Mouse (Mus musculus): ENCODE results near the gene Gm47985.
"Not testable (repeated sequence)": the region's sequence is repeated elsewhere in the genome, so short reads cannot be mapped to it uniquely, and the experiment has no call there.

The Gm47985 gene

DNA sequence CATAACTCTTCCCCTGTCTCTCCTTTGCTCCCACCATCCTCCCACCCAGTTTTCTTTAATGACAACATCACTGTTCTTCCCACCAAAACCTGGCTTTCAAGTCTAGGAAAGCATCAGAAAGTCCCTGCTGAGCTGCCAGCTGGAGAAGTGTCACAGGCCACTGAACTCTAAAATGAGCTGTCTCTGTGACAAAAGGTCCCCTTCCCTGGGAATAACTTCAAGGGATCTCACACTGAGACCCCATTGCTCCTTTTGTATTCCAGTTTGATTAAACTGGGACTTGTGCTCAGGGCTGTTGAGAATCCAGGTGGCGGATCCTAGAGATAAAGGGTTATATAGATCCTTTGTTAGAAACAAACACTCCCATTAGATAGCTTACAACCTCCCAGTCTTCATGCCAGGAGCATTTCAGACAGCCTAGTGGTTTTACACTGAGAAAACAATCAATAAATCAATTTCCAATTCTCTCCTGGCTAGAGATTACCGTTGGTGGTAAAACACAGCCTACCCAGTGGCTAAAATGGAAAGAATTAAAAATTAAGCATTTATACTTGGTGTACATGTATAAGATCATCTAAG lies 3.7 kb upstream of the Gm47985 start:
- DNase-seq: no peak

DNA sequence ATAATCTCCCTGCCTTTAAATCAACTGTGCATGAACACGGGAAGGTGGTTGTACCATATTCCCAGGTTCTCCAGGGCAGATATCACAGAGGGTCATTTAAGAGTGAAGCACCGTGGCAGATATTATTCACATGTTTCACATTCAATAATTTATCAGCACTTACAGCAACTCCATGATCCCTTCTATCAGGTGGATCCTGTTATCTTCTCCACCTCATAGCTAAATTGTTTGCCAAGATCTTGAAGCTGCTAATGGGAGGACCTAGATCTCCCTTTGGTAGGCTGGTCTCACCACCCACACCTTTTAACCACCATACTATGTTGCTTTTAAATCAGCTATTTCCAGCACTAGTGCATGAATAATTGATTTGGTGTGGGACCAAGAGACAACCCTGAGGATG lies 2.2 kb upstream of the Gm47985 start:
- no peak for DNase-seq

DNA sequence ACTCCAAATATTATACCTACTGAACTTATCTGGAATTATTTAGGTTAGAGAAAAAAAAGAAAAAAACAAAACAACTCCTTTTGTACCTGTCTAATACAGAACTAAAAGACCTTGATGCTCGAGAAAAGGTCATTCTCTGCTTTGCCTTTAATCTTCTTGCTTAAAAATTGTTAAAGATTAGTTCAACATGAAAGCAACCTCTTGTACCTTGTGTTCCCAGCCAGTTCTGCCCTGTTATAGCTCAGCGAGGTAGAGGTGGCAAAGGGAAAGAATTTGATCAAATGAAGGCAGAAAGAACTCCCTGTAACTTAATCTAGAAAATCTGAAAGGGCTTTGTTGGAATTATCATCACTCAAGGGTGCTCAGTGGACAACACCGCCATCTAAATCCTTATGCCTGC lies 3.8 kb downstream of the Gm47985 start:
- DNase-seq: not testable (repeated sequence)

DNA sequence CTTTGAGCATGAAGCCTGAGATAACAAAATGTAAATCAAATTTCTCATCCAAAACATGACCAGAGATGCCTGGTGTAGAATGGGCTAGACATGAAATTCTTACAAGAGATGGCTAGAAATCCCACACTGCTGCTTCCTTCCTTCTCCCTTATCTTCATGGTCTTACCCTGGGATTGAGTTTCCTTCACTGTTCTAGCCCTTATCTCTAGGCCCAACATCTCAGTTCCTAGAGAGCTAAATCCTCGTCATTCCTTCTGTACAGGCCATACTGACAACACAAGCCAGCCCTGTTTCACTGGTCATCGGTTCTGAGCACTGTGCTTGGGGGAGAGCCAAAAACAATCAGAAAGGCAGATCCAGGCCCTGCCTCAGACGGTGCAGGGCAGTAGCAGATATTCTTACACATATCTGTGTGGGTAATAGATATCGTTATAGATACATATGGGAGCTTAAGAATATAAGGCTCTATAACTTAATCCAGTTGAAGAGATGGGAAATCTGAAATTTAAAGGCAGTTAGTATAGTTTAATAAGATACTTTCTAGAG lies 4.6 kb downstream of the Gm47985 start:
- not testable (repeated sequence) for DNase-seq

DNA sequence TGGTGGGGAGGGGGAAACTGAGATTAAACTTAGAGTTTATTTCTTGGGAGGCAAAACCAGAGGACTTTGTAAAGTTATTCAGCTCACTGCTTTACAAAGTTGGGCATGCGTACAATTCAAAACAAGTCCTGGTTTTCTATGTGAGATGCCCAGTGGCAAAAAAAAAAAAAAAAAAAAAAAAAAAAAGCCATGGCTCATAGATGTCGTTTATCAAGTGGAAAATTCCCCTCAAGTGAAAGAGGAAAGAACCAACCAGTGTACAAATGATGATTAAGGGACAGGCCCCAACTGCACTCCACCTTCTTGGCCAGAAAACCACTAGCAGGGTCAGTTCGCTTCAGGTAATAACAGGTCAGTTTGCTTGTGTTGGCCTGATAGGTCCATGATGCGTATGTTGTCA lies 6.1 kb downstream of the Gm47985 start:
- no peak for DNase-seq

DNA sequence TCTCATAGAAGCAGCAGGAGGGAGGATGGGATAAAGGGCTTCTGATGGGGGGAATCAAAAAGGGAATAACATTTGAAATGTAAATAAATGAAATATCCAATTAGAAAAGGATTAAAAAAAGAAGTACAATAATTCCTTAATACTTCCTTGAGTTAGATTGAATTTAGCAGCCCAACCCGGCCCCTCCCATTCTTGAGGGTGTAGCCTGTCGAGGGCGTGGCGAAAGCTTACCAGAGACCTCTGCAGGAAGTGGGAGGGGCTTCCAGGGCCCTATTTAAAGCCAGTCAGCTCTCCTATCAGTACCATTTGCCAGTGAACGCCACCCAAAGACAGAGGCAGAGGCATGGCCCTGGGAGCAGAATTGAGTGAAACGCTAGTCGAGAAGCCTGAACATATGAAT lies 9.7 kb downstream of the Gm47985 start, which contains the start of gene Gm8947:
TSS of gene Gm8947 (plus strand) at position 302 of the 400 bp plus-strand sequence.
- DNase-seq: not testable (repeated sequence)

DNA sequence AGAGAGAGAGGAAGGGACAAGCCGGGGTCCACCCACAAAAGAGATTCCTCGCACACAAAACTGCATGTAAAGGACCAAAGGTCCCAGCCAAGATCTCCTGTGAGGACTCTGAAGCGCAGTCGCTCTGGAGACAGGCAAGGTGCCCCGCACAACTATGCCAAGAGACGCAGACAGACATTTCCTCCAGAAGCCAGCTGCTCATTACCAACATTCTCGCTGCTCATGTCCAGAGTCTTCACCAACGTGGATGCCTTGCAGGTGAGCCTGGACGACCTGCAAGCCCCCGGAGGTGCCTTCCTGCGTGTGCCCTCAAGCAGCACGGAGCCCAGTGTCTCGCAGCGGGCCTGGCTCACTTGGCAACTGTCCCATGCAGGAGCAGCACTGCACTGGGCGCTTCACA lies 10.4 kb downstream of the Gm47985 start:
- not testable (repeated sequence) for DNase-seq

DNA sequence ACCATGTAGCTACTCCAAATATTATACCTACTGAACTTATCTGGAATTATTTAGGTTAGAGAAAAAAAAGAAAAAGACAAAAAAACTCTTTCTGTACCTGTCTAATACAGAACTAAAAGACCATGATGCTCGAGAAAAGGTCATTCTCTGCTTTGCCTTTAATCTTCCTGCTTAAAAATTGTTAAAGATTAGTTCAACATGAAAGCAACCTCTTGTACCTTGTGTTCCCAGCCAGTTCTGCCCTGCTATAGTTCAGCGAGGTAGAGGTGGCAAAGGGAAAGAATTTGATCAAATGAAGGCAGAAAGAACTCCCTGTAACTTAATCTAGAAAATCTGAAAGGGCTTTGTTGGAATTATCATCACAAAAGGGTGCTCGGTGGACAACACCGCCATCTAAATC lies 13.6 kb downstream of the Gm47985 start:
- not testable (repeated sequence) for DNase-seq

DNA sequence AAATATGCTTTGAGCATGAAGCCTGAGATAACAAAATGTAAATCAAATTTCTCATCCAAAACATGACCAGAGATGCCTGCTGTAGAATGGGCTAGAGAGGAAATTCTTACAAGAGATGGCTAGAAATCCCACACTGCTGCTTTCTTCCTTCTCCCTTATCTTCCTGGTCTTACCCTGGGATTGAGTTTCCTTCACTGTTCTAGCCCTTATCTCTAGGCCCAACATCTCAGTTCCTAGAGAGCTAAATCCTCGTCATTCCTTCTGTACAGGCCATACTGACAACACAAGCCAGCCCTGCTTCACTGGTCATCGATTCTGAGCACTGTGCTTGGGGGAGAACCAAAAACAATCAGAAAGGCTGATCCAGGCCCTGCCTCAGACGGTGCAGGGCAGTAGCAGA lies 14.4 kb downstream of the Gm47985 start:
- DNase-seq: not testable (repeated sequence)

DNA sequence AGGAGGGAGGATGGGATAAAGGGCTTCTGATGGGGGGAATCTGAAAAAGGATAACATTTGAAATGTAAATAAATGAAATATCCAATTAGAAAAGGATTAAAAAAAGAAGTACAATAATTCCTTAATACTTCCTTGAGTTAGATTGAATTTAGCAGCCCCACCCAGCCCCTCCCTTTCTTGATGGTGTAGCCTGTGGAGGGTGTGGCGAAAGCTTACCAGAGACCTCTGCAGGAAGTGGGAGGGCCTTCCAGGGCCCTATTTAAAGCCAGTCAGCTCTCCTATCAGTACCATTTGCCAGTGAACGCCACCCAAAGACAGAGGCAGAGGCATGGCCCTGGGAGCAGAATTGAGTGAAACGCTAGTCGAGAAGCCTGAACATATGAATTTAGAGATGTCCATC lies 15.8 kb downstream of the Gm47985 start, which contains the start of gene Gm47995:
TSS of gene Gm47995 (plus strand) at position 329 of the 400 bp plus-strand sequence.
- DNase-seq: not testable (repeated sequence)

DNA sequence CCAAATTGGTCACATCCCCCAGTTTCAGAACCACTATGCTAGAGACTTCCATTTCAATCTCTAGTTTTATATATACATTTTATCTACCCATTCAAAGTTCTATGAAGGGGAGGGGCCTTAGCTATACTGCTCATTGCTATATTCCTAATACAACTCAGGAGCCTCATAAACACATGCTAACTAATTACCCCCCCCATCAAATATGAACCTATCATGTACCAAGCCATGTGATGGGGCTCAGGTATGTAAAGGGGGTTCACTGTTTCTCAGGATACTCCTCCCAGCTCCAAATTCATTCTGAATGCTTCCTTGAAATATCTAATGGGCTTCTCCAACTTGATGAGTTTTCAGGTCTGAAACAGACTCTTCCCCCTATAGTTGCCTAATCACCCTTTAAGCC lies 18.3 kb downstream of the Gm47985 start:
- DNase-seq: not testable (repeated sequence)

DNA sequence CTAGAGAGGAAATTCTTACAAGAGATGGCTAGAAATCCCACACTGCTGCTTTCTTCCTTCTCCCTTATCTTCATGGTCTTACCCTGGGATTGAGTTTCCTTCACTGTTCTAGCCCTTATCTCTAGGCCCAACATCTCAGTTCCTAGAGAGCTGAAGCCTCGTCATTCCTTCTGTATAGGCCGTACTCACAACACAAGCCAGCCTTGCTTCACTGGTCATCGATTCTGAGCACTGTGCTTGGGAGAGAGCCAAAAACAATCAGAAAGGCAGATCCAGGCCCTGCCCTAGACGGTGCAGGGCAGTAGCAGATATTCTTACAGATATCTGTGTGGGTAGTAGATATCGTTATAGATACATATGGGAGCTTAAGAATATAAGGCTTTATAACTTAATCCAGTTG lies 20.4 kb downstream of the Gm47985 start:
- not testable (repeated sequence) for DNase-seq

DNA sequence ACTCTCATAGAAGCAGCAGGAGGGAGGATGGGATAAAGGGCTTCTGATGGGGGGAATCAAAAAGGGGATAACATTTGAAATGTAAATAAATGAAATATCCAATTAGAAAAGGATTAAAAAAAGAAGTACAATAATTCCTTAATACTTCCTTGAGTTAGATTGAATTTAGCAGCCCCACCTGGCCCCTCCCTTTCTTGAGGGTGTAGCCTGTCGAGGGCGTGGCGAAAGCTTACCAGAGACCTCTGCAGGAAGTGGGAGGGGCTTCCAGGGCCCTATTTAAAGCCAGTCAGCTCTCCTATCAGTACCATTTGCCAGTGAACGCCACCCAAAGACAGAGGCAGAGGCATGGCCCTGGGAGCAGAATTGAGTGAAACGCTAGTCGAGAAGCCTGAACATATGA lies 21.5 kb downstream of the Gm47985 start, which contains the start of gene 3110040M04Rik:
TSS of gene 3110040M04Rik (plus strand) at position 304 of the 400 bp plus-strand sequence.
- DNase-seq: not testable (repeated sequence)

DNA sequence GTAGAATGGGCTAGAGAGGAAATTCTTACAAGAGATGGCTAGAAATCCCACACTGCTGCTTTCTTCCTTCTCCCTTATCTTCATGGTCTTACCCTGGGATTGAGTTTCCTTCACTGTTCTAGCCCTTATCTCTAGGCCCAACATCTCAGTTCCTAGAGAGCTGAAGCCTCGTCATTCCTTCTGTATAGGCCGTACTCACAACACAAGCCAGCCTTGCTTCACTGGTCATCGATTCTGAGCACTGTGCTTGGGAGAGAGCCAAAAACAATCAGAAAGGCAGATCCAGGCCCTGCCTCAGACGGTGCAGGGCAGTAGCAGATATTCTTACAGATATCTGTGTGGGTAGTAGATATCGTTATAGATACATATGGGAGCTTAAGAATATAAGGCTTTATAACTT lies 26.2 kb downstream of the Gm47985 start:
- not testable (repeated sequence) for DNase-seq

DNA sequence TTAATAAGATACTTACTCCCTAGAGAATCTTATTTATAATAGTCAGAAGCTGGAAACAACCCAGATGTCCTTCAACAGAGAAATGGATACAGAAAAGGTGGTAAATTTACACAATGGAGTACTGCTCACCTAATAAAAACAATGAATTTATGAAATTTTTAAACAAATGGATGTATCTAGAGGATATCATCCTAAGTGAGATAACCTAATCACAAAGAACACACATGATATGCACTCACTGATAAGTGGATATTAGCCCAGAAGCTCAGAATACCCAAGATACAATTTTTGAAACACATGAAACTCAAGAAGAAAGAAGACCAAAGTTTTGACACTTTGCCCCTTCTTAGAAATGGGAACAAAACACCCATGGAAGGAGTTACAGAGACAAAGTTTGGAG lies 26.6 kb downstream of the Gm47985 start:
- DNase-seq: not testable (repeated sequence)

DNA sequence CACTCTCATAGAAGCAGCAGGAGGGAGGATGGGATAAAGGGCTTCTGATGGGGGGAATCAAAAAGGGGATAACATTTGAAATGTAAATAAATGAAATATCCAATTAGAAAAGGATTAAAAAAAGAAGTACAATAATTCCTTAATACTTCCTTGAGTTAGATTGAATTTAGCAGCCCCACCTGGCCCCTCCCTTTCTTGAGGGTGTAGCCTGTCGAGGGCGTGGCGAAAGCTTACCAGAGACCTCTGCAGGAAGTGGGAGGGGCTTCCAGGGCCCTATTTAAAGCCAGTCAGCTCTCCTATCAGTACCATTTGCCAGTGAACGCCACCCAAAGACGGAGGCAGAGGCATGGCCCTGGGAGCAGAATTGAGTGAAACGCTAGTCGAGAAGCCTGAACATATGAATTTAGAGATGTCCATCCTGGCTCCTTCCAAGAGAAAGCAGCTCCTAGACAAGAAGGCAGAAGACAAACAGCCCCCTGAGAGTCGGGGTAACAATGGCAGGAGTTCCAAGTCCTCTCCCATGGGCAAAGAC lies 27.6 kb downstream of the Gm47985 start, which contains the start of gene Gm47996:
TSS of gene Gm47996 (plus strand) at position 308 of the 532 bp plus-strand sequence.
- DNase-seq: not testable (repeated sequence)

DNA sequence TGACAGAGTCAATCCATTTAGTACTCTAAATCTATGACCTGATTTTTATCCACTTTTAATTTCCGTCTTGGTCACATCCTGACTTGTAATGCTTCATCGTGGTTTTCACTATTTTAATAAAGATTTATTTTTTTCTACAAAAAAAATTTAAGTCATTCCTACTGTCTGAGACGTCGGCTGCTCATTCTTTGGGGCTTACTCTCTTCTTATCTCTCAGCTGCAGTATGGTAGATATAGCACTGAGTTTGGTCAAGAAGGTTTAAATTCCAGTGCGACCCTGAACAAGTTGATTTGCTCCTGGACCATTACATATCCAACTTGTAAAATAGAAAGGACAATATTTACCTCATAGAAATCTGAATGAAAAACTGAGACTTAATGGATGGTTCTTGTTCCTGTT lies 29.3 kb downstream of the Gm47985 start:
- DNase-seq: not testable (repeated sequence)

DNA sequence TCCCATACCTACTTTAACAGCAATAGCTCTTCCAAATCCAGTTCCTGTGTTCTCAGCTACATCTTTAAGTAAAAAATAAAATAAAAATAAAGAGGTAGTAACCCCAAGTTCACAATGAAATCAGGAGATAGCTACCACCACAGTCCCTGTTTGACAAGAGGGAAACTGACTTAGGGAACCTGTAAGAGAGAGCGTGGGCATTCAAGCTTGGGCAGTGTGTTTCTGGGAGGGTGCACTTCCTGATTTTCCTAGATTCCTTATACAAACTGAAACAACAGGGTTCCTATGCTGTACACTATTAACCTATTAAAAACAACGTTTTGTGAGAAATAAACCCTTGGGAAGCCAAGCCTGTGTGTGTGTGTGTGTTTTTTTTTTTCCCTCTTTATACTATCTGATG lies 32.5 kb downstream of the Gm47985 start:
- DNase-seq: no peak

DNA sequence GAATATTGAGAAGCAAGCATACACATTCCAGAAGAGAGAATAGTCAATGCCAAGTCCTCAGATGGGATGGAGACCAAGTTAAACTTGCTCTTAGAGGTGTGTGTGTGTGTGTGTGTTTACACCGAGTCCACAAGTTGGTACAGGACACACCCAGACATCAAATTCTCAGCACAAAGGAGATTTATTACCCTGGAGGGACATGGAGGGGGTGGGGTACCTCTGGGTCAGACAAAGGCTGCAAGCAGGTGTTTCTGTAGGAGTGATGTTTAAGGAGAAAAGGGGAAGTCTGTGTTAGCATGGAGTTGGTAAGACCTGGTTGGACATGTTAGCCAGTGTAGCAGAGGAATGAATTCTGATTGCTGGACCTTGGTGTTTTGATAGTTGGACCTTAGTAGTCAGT lies 33.6 kb downstream of the Gm47985 start:
- no peak for DNase-seq

DNA sequence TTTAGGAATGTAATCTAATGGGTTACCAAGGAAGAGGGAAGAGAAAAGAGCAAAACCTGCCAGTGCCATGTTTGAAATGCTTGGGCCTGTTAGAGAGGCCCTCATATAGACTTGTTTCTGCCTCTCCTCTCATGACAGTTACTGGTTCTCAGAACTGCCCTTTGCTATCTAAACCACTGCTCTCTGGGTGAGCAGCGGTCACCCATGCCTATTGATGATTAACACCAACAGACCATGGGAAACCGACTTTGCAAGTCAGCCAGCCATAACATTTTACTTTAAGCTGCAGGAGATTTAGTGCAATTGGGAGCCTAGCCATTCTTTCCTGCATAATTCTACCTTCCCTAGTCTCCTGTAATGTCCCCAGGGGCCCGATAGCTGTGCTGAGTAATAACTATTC lies 34.1 kb downstream of the Gm47985 start:
- DNase-seq: peak; percentile 64

DNA sequence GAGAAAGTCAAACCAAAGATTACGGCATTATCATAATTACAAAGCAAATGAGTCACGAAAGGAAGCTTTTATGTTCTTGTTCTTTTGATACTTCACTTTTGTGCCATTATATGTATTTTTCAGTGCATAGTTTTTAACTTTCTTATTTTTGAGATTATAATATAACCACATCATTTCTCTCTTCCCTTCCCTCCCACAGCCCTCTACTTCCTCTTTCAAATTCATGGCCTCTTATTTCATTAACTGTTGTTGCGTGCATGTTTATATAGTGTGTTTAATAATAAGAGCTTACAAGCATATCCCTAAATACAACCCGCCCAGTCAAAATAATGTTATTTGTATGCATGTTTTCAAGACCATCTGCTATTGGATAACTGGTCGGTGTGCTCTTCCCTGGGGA lies 36.7 kb downstream of the Gm47985 start:
- DNase-seq: no peak

DNA sequence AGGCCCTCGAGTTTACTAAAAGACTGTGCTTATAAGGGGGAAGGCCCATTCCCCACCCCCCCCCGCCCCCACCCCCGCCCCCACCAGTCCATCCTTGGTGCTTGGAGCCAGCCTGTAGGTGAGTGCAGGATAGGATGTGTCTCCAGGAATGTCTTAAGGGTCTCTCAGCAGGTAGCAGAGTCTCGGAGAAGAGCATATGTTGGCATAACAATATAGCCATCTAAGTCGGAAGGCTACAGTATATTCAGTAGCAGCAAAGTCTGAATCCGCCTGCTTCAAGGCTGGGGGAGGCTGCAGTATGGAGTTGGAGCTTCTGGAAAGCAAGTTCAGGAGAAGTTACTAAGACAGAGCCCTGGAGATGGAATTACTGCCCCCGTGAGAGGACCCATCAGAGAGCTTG lies 37.8 kb downstream of the Gm47985 start:
- DNase-seq: no peak

DNA sequence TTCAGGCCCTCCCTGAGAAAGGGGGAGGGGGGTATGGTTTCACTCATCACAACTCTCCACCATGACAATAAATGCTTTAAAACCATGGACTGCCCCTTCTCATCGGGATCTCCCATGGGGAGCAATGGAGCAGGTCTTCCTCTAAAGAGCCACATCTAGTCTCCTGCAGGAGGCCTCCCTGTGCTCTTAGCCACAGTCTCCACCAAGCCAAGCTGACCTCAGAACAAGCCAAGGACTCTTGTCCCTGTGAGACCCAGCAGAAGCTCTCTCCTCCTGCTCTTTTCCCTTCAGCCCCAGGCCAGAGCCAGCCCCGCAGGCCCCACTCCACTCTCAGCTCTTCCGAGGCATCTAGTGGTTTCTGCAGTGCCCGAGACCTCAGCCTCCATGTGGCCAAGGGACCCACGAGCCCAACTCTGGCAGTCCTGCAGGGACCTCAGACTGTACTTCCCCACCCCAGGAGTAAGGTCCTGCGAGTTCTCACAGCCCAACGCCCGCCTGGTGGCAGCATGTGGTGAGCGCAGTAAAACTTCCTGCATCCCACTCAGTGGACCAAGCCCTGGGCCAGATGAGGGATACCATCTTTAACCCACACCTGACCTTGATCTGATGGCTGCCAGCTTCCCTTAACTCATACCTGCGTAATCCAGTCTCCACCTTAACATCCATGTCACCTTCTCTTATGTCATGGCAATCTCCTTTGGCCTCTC lies 40.4 kb downstream of the Gm47985 start:
- DNase-seq: no peak

DNA sequence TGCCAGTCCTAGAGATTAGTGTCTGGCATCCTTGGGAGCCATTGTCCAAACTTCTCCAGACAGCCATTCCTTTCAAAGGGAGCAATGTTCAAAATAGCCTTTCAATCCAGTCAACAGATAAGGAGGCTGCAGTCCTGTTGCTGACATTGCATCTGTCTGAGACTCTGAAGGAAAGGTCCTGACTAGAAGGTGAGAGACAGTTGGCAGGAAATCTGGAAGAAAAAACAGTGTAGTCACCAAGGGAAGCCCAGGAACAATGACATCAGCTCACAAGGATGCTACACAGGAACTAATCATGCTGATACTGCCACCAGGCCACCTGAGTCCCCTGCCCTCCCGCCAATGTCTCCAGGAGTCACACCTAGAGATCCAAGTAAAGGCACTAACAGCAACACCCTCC lies 41.0 kb downstream of the Gm47985 start:
- DNase-seq: no peak
